Mouse (Mus musculus) erythroblast, embryonic 14.5 days (primary cell): ENCODE results near the gene Vps50. TPM values are rescaled to one million over a fixed set of nuclear protein-coding genes. Genes with fewer than 3 reads are reported as not detected.

Source experiments
- H3K27me3 ChIP-seq: 2 replicates; pipeline ENCODE4 v1.6.1; 2012; ENCODE audit warnings: inconsistent platforms; ENCODE audit not compliant: control insufficient read depth
- H3K36me3 ChIP-seq: 2 replicates; pipeline ENCODE4 v1.6.1; 2012; ENCODE audit warnings: mild to moderate bottlenecking, inconsistent platforms; ENCODE audit not compliant: control insufficient read depth
- H3K4me1 ChIP-seq: 2 replicates; pipeline ENCODE4 v1.6.1; 2012; ENCODE audit warnings: inconsistent platforms; ENCODE audit not compliant: control insufficient read depth
- H3K4me3 ChIP-seq: replicated peaks from 2 replicates; pipeline ENCODE3; 2012; ENCODE audit warnings: moderate library complexity, mild to moderate bottlenecking, inconsistent platforms
- H3K9me3 ChIP-seq: 2 replicates; pipeline ENCODE4 v1.6.1; 2012; ENCODE audit warnings: low read length, inconsistent platforms, mixed read lengths; ENCODE audit not compliant: control insufficient read depth
- GATA1 ChIP-seq: IDR thresholded peaks from 2 replicates; pipeline ENCODE4 v1.6.1; 2012; ENCODE audit warnings: low read length, inconsistent platforms, mixed read lengths
- TAL1 ChIP-seq: IDR thresholded peaks from 3 replicates; pipeline ENCODE4 v1.6.1; 2012; ENCODE audit warnings: low read length, inconsistent platforms, mixed read lengths
- polyA plus RNA-seq: library from polyadenylated mRNA; stranded (reverse); fragments of >175 nt; gene quantifications from 2 replicates; pipeline ENCODE4 v1.2.3, GENCODE M21; 2012

Gene Vps50
- polyA plus RNA-seq = 0.07 and 0.15 TPM in 2 replicates

DNA sequence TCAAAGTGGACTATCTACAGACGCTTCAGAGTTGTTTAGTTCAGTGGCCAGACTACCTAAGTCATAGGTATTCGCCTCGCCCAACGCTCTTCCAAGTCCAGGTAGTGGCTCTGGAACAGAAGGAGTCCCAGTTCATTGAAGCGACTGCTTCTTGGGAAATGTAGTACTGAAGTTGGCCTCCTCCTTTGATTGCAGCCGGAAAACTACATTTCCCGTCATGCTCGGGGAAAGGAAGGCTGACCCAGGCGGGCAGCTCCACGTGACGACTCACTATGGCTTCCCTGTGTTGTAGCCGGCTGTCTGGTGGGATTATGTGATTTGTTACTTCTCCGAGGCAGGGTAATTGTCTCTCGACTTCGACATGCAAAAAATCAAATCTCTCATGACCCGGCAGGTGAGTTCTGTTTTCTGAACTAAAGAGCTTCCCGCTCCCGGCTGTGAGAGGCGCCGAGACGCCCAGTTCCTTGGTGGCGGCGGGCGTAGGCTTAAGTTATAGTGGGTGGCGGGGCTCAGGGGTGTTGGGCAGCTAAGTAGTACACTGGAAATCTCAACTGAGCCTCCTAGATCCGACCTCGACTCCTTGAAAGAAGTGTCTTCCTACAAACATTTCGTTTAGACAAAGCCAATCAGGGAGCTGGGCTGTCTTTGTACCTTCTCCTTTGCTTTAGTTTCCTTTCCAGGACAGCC, at the start of gene Vps50, which contains the start of gene Hepacam2:
TSS of gene Vps50 (plus strand) at position 221 of the 687 bp plus-strand sequence.
TSS of gene Hepacam2 (minus strand) at position 137 of the 687 bp plus-strand sequence.
- no peak for TF ChIP-seq TAL1
- no peak for TF ChIP-seq GATA1
- H3K9me3 ChIP-seq = no peaks in the 10 kb centered on the region
- H3K27me3 ChIP-seq = peaks cover 5% of the 10 kb centered on the region
- peak within 1 kb of the TSS; percentile 75 for H3K4me3 ChIP-seq
- no peaks in the 10 kb centered on the region for H3K36me3 ChIP-seq
- H3K4me1 ChIP-seq = peaks cover 15% of the 10 kb centered on the region

DNA sequence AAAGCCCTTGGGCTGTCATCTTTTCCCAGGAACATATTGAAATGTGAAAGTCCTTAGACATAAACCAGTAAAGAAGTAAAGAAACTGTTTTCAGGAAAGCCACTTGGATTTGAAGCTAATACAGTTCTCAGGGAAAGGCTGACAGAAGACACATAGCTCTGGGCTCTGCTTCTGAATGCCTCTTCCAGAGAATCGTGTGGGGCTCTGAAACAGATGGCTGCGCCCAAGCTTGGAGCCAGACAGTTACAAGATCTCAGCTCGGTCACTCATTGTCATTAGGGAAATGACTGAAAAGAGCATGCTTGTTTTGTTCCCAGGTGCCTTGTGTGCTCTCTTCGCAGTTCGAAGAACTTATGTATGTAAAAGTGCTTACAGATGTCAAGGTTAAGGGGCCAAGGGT, 43.8 kb upstream of the Vps50 start:
- Histone ChIP-seq H3K27me3 (no peaks in the 10 kb centered on the region), H3K4me3 (no peak overlapping the region), H3K4me1 (no peaks in the 10 kb centered on the region), H3K9me3 (no peaks in the 10 kb centered on the region), H3K36me3 (no peaks in the 10 kb centered on the region)
- TF ChIP-seq TAL1 = no peak
- no peak for TF ChIP-seq GATA1

DNA sequence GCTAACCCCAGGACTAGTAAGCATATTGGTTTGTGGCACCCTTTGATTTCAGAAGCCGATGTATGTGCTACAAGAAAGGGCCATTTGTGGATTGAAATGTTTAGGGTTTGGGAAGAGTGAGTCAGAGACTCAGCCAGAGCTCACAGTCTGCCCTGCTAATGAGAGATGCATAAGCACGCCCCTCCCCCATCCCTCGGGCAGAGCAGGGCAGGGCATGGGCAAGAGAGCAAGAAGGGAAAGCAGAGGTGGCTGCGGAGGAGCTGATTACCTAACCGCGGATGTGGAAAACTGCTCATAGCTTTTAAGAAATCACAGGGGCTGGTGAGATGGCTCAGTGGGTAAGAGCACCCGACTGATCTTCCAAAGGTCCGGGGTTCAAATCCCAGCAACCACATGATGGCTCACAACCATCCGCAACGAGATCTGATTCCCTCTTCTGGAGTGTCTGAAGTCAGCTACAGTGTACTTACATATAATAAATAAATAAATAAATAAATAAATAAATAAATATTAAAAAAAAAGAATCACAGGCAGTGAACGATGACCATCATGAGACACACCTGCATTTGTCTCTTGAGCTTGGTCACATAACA, 42.1 kb upstream of the Vps50 start:
- no peaks in the 10 kb centered on the region for H3K36me3 ChIP-seq
- no peaks in the 10 kb centered on the region for H3K4me1 ChIP-seq
- TF ChIP-seq GATA1 = no peak
- TF ChIP-seq TAL1 = no peak
- no peaks in the 10 kb centered on the region for H3K27me3 ChIP-seq
- H3K9me3 ChIP-seq = no peaks in the 10 kb centered on the region
- H3K4me3 ChIP-seq = no peak overlapping the region

DNA sequence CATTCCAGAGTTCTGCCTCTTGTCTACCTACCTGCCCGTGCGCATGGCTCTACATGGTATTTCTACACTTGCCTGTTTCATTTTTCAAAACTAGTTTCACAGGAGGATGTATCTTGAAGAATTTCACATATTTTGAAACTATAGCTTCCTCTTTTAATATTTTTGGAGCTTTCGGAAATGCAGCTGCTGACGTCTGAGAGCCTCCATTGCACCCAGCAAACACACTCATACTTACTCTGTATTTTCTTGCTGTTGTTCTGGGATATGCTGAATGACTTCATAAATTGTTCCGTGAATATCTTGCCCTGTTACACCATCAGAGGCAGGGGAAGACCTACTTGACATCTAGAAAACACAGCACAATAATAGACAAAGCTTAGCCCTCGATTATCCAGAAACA, 35.2 kb upstream of the Vps50 start:
- Histone ChIP-seq H3K36me3 (no peaks in the 10 kb centered on the region), H3K9me3 (no peaks in the 10 kb centered on the region), H3K4me1 (no peaks in the 10 kb centered on the region), H3K4me3 (no peak overlapping the region), H3K27me3 (no peaks in the 10 kb centered on the region)
- no peak for TF ChIP-seq TAL1
- TF ChIP-seq GATA1 = no peak

GRCm38 (mm10) chr6:3463594-3463993, 34.6 kb upstream of the Vps50 start:
- H3K4me3 ChIP-seq = no peak overlapping the region
- no peaks in the 10 kb centered on the region for H3K27me3 ChIP-seq
- TF ChIP-seq TAL1 (no peak), GATA1 (no peak)
- no peaks in the 10 kb centered on the region for H3K9me3 ChIP-seq
- no peaks in the 10 kb centered on the region for H3K36me3 ChIP-seq
- no peaks in the 10 kb centered on the region for H3K4me1 ChIP-seq

DNA sequence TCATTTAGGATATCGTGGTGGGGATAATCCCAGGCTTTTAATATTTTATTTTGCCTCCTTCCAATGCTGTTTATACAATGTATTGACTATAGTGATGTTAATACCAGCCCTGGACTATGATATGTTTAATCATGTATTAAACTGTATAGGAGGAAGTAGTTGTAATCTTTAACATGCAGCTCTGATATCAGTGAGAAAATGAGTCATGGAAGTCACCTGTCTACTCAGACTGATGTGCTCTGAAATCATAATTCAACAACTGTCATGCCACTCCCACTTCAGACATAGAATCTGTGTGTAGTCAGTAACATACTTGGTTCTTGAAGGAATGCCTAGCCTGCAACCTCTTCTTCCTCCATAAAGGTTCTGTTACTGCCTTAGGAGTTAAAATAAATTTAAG, 29.6 kb upstream of the Vps50 start:
- Histone ChIP-seq H3K27me3 (no peaks in the 10 kb centered on the region), H3K36me3 (no peaks in the 10 kb centered on the region), H3K4me3 (no peak overlapping the region), H3K9me3 (no peaks in the 10 kb centered on the region), H3K4me1 (no peaks in the 10 kb centered on the region)
- TF ChIP-seq GATA1 = no peak
- TF ChIP-seq TAL1 = no peak

DNA sequence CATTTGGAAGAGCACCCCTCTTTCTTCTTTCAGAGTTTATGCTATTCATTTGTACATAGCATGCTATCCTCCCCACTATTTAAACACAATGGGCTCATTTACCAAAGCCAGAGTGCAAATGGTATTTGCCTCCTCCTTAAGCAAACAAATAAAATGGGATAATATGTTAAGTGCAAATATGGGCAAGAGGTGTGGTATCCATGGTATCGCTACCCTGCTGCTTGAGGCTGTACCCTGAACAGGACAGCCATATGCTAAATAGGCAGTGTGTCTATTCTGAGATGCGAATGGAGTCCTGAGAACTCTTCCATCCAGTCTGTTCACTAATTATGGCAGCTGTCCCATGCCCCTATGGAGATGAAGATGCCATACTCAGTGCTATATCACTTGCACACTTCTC, 27.5 kb upstream of the Vps50 start:
- no peak for TF ChIP-seq GATA1
- no peak for TF ChIP-seq TAL1
- H3K27me3 ChIP-seq = no peaks in the 10 kb centered on the region
- no peaks in the 10 kb centered on the region for H3K9me3 ChIP-seq
- no peak overlapping the region for H3K4me3 ChIP-seq
- no peaks in the 10 kb centered on the region for H3K4me1 ChIP-seq
- H3K36me3 ChIP-seq = no peaks in the 10 kb centered on the region

DNA sequence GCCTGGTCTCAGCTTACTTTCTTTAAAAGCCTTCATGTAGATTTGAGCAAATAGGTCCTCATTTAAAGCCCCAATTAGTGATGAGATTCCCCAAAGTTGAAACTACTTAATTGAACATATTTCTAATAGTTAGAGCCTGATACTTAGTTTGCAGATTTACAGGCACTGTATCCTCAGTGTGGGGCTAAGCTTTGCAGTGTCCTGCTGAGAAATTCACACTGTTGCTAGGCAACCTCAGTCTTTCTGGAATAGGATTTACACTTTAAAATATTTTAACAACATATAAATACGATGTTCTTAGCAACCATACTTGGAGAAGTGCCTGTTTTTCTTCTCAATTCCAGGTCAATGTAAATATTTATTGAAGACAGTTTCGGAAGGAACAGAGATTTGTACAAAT, 21.9 kb upstream of the Vps50 start:
- Histone ChIP-seq H3K9me3 (no peaks in the 10 kb centered on the region), H3K36me3 (no peaks in the 10 kb centered on the region), H3K4me3 (no peak overlapping the region), H3K4me1 (no peaks in the 10 kb centered on the region), H3K27me3 (no peaks in the 10 kb centered on the region)
- no peak for TF ChIP-seq GATA1
- TF ChIP-seq TAL1 = no peak

DNA sequence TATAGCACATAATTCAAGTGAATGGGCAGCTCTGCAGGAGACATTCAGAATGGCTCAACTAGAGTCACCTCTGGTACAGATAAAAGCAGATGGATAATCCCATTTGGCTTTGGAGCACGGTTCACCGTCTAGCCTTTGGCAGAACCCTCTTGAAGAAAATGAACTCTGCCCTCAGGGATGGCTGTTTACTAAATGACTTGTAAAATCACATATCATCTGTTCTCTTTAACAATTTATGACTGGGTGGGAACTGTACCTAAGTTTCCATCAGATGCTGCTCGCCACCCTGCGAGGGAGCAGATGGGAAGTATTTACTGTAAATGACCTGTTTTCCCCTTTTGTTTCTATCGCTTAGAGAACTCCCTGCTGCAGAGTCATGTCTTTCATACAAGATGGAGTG, 18.3 kb upstream of the Vps50 start:
- H3K9me3 ChIP-seq = no peaks in the 10 kb centered on the region

More for the DNA sequence above, 18.3 kb upstream of the Vps50 start:
- no peak overlapping the region for H3K4me3 ChIP-seq
- no peak for TF ChIP-seq TAL1
- TF ChIP-seq GATA1 = no peak
- H3K36me3 ChIP-seq = no peaks in the 10 kb centered on the region
- H3K27me3 ChIP-seq = no peaks in the 10 kb centered on the region
- no peaks in the 10 kb centered on the region for H3K4me1 ChIP-seq
